Mouse (Mus musculus) CD4-positive, CD25-positive, alpha-beta regulatory T cell (primary cell): ENCODE results near the gene Sprtn. TPM values are rescaled to one million over a fixed set of nuclear protein-coding genes. Genes with fewer than 3 reads are reported as not detected.

Experiments used
- polyA plus RNA-seq: library from polyadenylated mRNA; unstranded; fragments of 100-300 nt; shearing (Covaris generic); gene quantifications from one replicate; pipeline ENCODE4 v1.2.1, GENCODE M21; 2017

Gene Sprtn
- polyA plus RNA-seq: 5.8 TPM

GRCm38 (mm10) chr8:124897386-124898250 lies at the start of gene Sprtn, which contains the start of gene Exoc8:
TSS of gene Sprtn (plus strand) at chr8:124897886.
TSS of gene Exoc8 (minus strand) at chr8:124897705.

GRCm38 (mm10) chr8:124862321-124863162 lies 35.1 kb upstream of the Sprtn start, which contains the start of the genes Gnpat and 2810004N23Rik:
TSS of gene Gnpat (plus strand) at chr8:124863033.
TSS of gene 2810004N23Rik (minus strand) at chr8:124863120.

GRCm38 (mm10) chr8:124949209-124950068 lies 51.8 kb downstream of the Sprtn start, which contains the start of gene Egln1:
TSS of gene Egln1 (minus strand) at chr8:124949324.

Other genes starting within 250 kb of the Sprtn start
- gene 2310022B05Rik, start 234.5 kb upstream of the Sprtn start, polyA plus RNA-seq: 6.6 TPM
- gene Ttc13, start 175.9 kb upstream of the Sprtn start, polyA plus RNA-seq: 102 TPM
- gene Arv1, start 175.7 kb upstream of the Sprtn start, polyA plus RNA-seq: 24.3 TPM
- gene Fam89a, start 146.1 kb upstream of the Sprtn start, polyA plus RNA-seq: 15.3 TPM
- not detected for gene Trim67, start 104.8 kb upstream of the Sprtn start, polyA plus RNA-seq
- 93.4 TPM for gene Gnpat, start 34.9 kb upstream of the Sprtn start, polyA plus RNA-seq
- gene 2810004N23Rik, start 34.8 kb upstream of the Sprtn start, polyA plus RNA-seq: 36.4 TPM
- gene Exoc8, start 181 bp upstream of the Sprtn start, polyA plus RNA-seq: 16.4 TPM
- gene Egln1, start 51.4 kb downstream of the Sprtn start, polyA plus RNA-seq: 54.6 TPM
- gene Tsnax, start 115.1 kb downstream of the Sprtn start, polyA plus RNA-seq: 144 TPM
- gene Disc1, start 156.3 kb downstream of the Sprtn start, polyA plus RNA-seq: 0.44 TPM